Mouse (Mus musculus): ENCODE results near the gene Slc19a1. TPM values are rescaled to one million over a fixed set of nuclear protein-coding genes. Genes with fewer than 3 reads are reported as not detected.

Gene Slc19a1
- polyA plus RNA-seq, 1 experiment from 2014 or later, result 24.5 TPM

Other genes with a start within 250 kb of the Slc19a1 start
- gene Pcbp3, start 70.4 kb upstream of the Slc19a1 start, polyA plus RNA-seq (2014; fragmentation: Nextera tagmentation; extraction: Ambion mirVana), result 30.6 and 37.7 TPM in 2 replicates
- gene Col18a1, start 134.3 kb downstream of the Slc19a1 start, polyA plus RNA-seq (2014; fragmentation: Nextera tagmentation; extraction: Ambion mirVana), result 40.4 and 48.3 TPM in 2 replicates
- gene Pofut2, start 227.0 kb downstream of the Slc19a1 start, polyA plus RNA-seq (2014; fragmentation: Nextera tagmentation; extraction: Ambion mirVana), result 68.4 and 72.6 TPM in 2 replicates